Mouse (Mus musculus) layer of hippocampus, postnatal 25 days (tissue): ENCODE measurements around the gene Olfr773. TPM values are rescaled to one million over a fixed set of nuclear protein-coding genes. Genes with fewer than 3 reads are reported as not detected.
"Not testable (repeated sequence)": the region's sequence is repeated elsewhere in the genome, so short reads cannot be mapped to it uniquely, and the experiment has no call there.

Experiments
- DNase-seq, 2 experiments: peaks; one replicate each; pipeline ENCODE4 v3.0.0; 2022; ENCODE audit warnings: mixed read lengths in 2 of 2, low spot score in 1 of 2; ENCODE audit errors: extremely low spot score in 1 of 2
- total RNA-seq, 2 experiments: library from RNA; stranded (reverse); gene quantifications; 2 replicates each; pipeline ENCODE4 v1.2.3; 2021

The Olfr773 gene
- total RNA-seq = not detected

GRCm38 (mm10) chr10:129187319-129187718, at the start of gene Olfr773:
TSS of gene Olfr773 (minus strand) at chr10:129187419.
- DNase-seq = not testable (repeated sequence)

- no peak for DNase-seq
These were observed 48.7 kb upstream of the Olfr773 start, which contains the start of gene Olfr774 for GRCm38 (mm10) chr10:129235904-129236303. TSS of gene Olfr774 (plus strand) at chr10:129236204.

- no peak for DNase-seq
These were observed 43.5 kb upstream of the Olfr773 start for GRCm38 (mm10) chr10:129230737-129231136.

- not testable (repeated sequence) for DNase-seq
These were observed 9.4 kb downstream of the Olfr773 start, which contains the start of gene Olfr772 for GRCm38 (mm10) chr10:129177821-129178220. TSS of gene Olfr772 (minus strand) at chr10:129177921.

GRCm38 (mm10) chr10:129164651-129165050, 22.6 kb downstream of the Olfr773 start, which contains the start of gene Olfr771:
TSS of gene Olfr771 (minus strand) at chr10:129164751.
- no peak for DNase-seq

GRCm38 (mm10) chr10:129138898-129139297, 48.3 kb downstream of the Olfr773 start, which contains the start of gene Olfr770:
TSS of gene Olfr770 (minus strand) at chr10:129138998.
- no peak for DNase-seq

Other genes with a start within 250 kb of the Olfr773 start
- not detected for gene Mettl7b, start 226.4 kb downstream of the Olfr773 start, total RNA-seq
- gene Olfr9, start 198.0 kb downstream of the Olfr773 start, total RNA-seq = not detected
- not detected for gene Olfr763, start 176.6 kb downstream of the Olfr773 start, total RNA-seq
- gene Olfr764-ps1, start 147.5 kb downstream of the Olfr773 start, total RNA-seq = not detected
- gene Olfr765, start 137.4 kb downstream of the Olfr773 start, total RNA-seq = not detected
- not detected for gene Olfr766-ps1, start 118.4 kb downstream of the Olfr773 start, total RNA-seq
- gene Olfr767, start 104.5 kb downstream of the Olfr773 start, total RNA-seq = not detected
- not detected for gene Olfr768, start 88.0 kb downstream of the Olfr773 start, total RNA-seq
- gene Olfr769, start 69.6 kb downstream of the Olfr773 start, total RNA-seq = not detected
- gene Olfr770, start 48.4 kb downstream of the Olfr773 start, total RNA-seq = not detected
- gene Olfr771, start 22.7 kb downstream of the Olfr773 start, total RNA-seq = not detected
- gene Olfr772, start 9.5 kb downstream of the Olfr773 start, total RNA-seq = not detected
- gene Olfr774, start 48.8 kb upstream of the Olfr773 start, total RNA-seq = not detected
- gene Olfr775, start 61.0 kb upstream of the Olfr773 start, total RNA-seq = not detected
- not detected for gene Olfr776, start 71.7 kb upstream of the Olfr773 start, total RNA-seq
- gene Olfr777, start 84.1 kb upstream of the Olfr773 start, total RNA-seq = not detected
- gene Olfr780, start 130.7 kb upstream of the Olfr773 start, total RNA-seq = not detected
- not detected for gene Olfr781, start 141.4 kb upstream of the Olfr773 start, total RNA-seq
- gene Olfr782, start 161.4 kb upstream of the Olfr773 start, total RNA-seq = not detected
- under 1 TPM in 1 of 2 experiments, not detected in 1; 0.31 TPM for gene Olfr784, start 196.7 kb upstream of the Olfr773 start, total RNA-seq
- gene Olfr785, start 218.0 kb upstream of the Olfr773 start, total RNA-seq = not detected
- not detected for gene Olfr786, start 239.9 kb upstream of the Olfr773 start, total RNA-seq